Mouse (Mus musculus) ES-E14 (cell line): ENCODE results near the gene Ypel2.

Experiments used
- HCFC1 ChIP-seq: IDR thresholded peaks from 2 replicates; pipeline ENCODE4 v1.6.1; 2012; ENCODE audit warnings: low read length, inconsistent platforms, borderline replicate concordance; ENCODE audit not compliant: insufficient read depth
- MAFK ChIP-seq: IDR thresholded peaks from 2 replicates; pipeline ENCODE4 v1.6.1; 2014; ENCODE audit warnings: mild to moderate bottlenecking, low read depth, low read length, inconsistent platforms; ENCODE audit not compliant: insufficient read depth
- ZNF384 ChIP-seq: IDR thresholded peaks from 2 replicates; pipeline ENCODE4 v1.6.1; 2012; ENCODE audit warnings: low read depth, low read length, inconsistent platforms

DNA sequence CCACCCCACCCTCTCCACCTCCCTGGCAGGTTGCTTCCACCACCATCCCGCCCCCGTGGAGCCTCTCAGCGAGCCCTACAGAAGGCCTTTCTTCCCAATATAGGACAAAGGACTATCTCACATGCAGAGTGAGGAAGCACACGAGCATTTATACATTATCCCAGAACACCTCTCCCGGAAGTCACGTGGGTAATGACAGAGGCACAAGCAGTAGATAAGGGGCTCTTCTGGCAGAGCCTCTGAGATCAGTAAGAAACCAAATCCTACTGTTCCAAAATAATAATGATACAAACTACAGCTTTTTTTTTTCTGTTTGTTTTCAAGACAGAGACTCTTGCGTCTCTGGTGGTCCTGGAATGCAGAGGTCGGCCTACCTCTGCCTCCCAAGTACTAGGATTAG lies 51.6 kb downstream of the Ypel2 start:
- TF ChIP-seq HCFC1 (no peak), MAFK (no peak), ZNF384 (no peak)
